Mouse (Mus musculus): Measurements from ENCODE around the gene Ranbp2.

DNA sequence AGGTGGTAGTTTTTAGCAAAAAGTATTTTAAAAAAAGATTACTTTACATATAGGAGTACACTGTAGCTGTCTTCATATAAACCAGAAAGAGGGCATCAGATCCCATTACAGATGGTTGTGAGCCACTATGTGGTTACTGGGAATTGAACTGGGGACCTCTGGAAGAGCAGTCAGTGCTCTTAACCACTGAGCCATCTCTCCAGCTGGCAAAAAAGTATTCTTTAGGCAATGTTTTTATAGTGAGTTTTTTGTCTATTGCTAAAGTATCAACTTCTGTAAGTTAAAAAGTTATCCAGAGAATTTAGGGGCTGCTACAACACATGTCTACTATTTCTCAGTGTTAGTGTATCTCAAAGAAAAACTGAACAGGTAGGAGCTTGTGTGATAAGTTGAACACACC is 50.0 kb downstream of the Ranbp2 start:
- no peak for TF ChIP-seq EP300 (IDR thresholded peaks at IDR 0.05; ENCODE audit: insufficient read depth, low read depth, low read length)
- TF ChIP-seq CTCF (IDR thresholded peaks at IDR 0.05), result no peak

All from heart, adult 2 months (tissue).